Mouse (Mus musculus): ENCODE data around the gene Cnksr3. TPM values are rescaled to one million over a fixed set of nuclear protein-coding genes. Genes with fewer than 3 reads are reported as not detected.

Cnksr3 gene
- polyA plus RNA-seq, 1 experiment = 8.9 TPM

DNA sequence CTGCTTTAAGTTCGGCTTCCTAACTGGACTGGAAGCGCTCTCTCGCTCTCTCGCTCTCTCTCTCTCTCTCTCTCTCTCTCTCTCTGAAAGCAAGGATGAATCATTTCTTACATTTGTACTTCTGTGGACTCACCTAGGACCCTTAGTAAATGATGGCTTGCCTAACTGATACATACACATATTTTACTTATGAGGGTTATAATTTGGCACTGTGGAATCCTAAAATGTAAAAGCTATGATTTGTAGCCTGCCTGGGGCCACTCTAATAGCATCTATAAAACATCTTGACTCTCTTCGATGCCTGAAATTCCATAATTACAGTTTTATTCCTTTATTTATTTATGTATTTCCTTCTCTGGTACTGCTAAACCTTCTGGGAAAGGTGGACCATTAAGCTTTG, 141.1 kb downstream of the Cnksr3 start:
- Histone ChIP-seq H3K36me3 (ENCODE audit: control insufficient read depth, insufficient read depth, low read length) (no peaks in the 10 kb centered on the region), H3K4me1 (ENCODE audit: control insufficient read depth, insufficient read depth, insufficient read length, low read length) (no peaks in the 10 kb centered on the region), H3K27ac (ENCODE audit: insufficient read depth, low read depth, low read length) (no peak overlapping the region), H3K27me3 (ENCODE audit: control insufficient read depth, insufficient read depth, low read length) (no peaks in the 10 kb centered on the region), H3K4me3 (ENCODE audit: low read depth, low read length) (no peak overlapping the region)
- no peak for TF ChIP-seq POLR2A (IDR thresholded peaks at IDR 0.05; ENCODE audit: low read depth, low read length)
- no peak for TF ChIP-seq CTCF (IDR thresholded peaks at IDR 0.05; ENCODE audit: extremely low read depth, insufficient read length, insufficient replicate concordance, low read depth, low read length)
- WGBS = 81% methylated on average over 5 of the region's 5 CpGs

GRCm38 (mm10) chr10:7070100-7070835, 141.8 kb downstream of the Cnksr3 start:
- WGBS = 47% methylated on average over 8 of the region's 8 CpGs
- Histone ChIP-seq H3K4me3 (ENCODE audit: low read depth, low read length) (no peak overlapping the region), H3K27ac (ENCODE audit: insufficient read depth, low read depth, low read length) (no peak overlapping the region), H3K27me3 (ENCODE audit: control insufficient read depth, insufficient read depth, low read length) (no peaks in the 10 kb centered on the region), H3K4me1 (ENCODE audit: control insufficient read depth, insufficient read depth, insufficient read length, low read length) (no peaks in the 10 kb centered on the region), H3K36me3 (ENCODE audit: control insufficient read depth, insufficient read depth, low read length) (no peaks in the 10 kb centered on the region)
- TF ChIP-seq CTCF (IDR thresholded peaks at IDR 0.05; ENCODE audit: extremely low read depth, insufficient read length, insufficient replicate concordance, low read depth, low read length) (no peak), POLR2A (IDR thresholded peaks at IDR 0.05; ENCODE audit: low read depth, low read length) (no peak)

GRCm38 (mm10) chr10:7069090-7069489, 142.9 kb downstream of the Cnksr3 start:
- 81% methylated on average over 2 of the region's 2 CpGs for WGBS
- H3K27ac ChIP-seq (ENCODE audit: insufficient read depth, low read depth, low read length) = no peak overlapping the region
- H3K4me1 ChIP-seq (ENCODE audit: control insufficient read depth, insufficient read depth, insufficient read length, low read length) = no peaks in the 10 kb centered on the region
- no peaks in the 10 kb centered on the region for H3K36me3 ChIP-seq (ENCODE audit: control insufficient read depth, insufficient read depth, low read length)
- no peak overlapping the region for H3K4me3 ChIP-seq (ENCODE audit: low read depth, low read length)
- TF ChIP-seq POLR2A (IDR thresholded peaks at IDR 0.05; ENCODE audit: low read depth, low read length) = no peak
- no peak for TF ChIP-seq CTCF (IDR thresholded peaks at IDR 0.05; ENCODE audit: extremely low read depth, insufficient read length, insufficient replicate concordance, low read depth, low read length)
- no peaks in the 10 kb centered on the region for H3K27me3 ChIP-seq (ENCODE audit: control insufficient read depth, insufficient read depth, low read length)

Other genes with a start within 250 kb of the Cnksr3 start
- 0.14 and 0.19 TPM in 2 replicates for gene Ipcef1, start 159.8 kb downstream of the Cnksr3 start, polyA plus RNA-seq (2012; rRNA removed)

Measured in small intestine, adult 2 months (tissue).